In genomic region chr2:27515341-27516166, GRCm38 (mm10) we compare ENCODE assay signal across 8 mouse cellular contexts. TPM values are rescaled to one million over a fixed set of nuclear protein-coding genes. Genes with fewer than 3 reads are reported as not detected.
DNase-seq lines count a peak whose midpoint lies in the region; ATAC-seq and TF ChIP-seq lines count a peak whose summit lies in the region.

No protein-coding gene starts in this region.

- H3K27me3 ChIP-seq in hindbrain, embryonic 11.5 days (ENCODE audit: control insufficient read depth, insufficient read depth, low read length): no peaks in the 10 kb centered on the region
- H3K27me3 ChIP-seq in limb, embryonic 14.5 days (ENCODE audit: control insufficient read depth, insufficient read depth, low read length): no peaks in the 10 kb centered on the region

- ATAC-seq in hindbrain, embryonic 11.5 days (ENCODE audit: low FRiP score): peak; percentile 76
- peak; percentile 25 for ATAC-seq in limb, embryonic 14.5 days (ENCODE audit: low FRiP score, low read depth)

- H3K4me3 ChIP-seq in gastrocnemius, adult 2 months: peak overlapping the region; percentile 82
- H3K4me3 ChIP-seq in brown adipose tissue, adult 24 weeks (ENCODE audit: insufficient read depth, low read depth, low read length): peak overlapping the region; percentile 78
- H3K4me3 ChIP-seq in hindbrain, embryonic 11.5 days (ENCODE audit: low read depth, low read length): peak overlapping the region; percentile 82
- H3K4me3 ChIP-seq in limb, embryonic 14.5 days (replicated peaks; ENCODE audit: low read length): peak overlapping the region; percentile 93
- peak overlapping the region; percentile 85 for H3K4me3 ChIP-seq in olfactory bulb, adult 2 months (ENCODE audit: insufficient read depth, low read depth, low read length)

- peaks cover 7% of the 10 kb centered on the region; the same call in 1 of the 2 replicates for H3K4me1 ChIP-seq in brown adipose tissue, adult 24 weeks (ENCODE audit: control insufficient read depth, insufficient read depth, insufficient read length, low read length)
- peaks cover 9% of the 10 kb centered on the region for H3K4me1 ChIP-seq in hindbrain, embryonic 11.5 days (replicated peaks; ENCODE audit: control insufficient read depth, insufficient read depth, low read length)
- H3K4me1 ChIP-seq in limb, embryonic 14.5 days (ENCODE audit: control insufficient read depth, insufficient read depth, low read length): peaks cover 17% of the 10 kb centered on the region
- H3K4me1 ChIP-seq in olfactory bulb, adult 2 months (ENCODE audit: control insufficient read depth, insufficient read depth, low read length): peaks cover 9% of the 10 kb centered on the region; the same call in 1 of the 2 replicates

- no peaks in the 10 kb centered on the region for H3K36me3 ChIP-seq in hindbrain, embryonic 11.5 days (ENCODE audit: control insufficient read depth, insufficient read depth, low read length)
- H3K36me3 ChIP-seq in limb, embryonic 14.5 days (ENCODE audit: control insufficient read depth, insufficient read depth, low read length): peaks cover 23% of the 10 kb centered on the region

- DNase-seq in gastrocnemius, adult 2 months: no peak
- no peak for DNase-seq in gastrocnemius, postnatal 25 days
- DNase-seq in 3T3-L1 (ENCODE audit: low read depth, low spot score) (peak; percentile 19), adipocyte (ENCODE audit: low spot score) (no peak)
- peak; percentile 17 for DNase-seq in hindbrain, embryonic 11.5 days (ENCODE audit: low spot score)
- no peak for DNase-seq in limb, embryonic 14.5 days (ENCODE audit: low spot score)

- H3K4me2 ChIP-seq in hindbrain, embryonic 11.5 days (replicated peaks; ENCODE audit: low read depth, low read length): peak overlapping the region; percentile 80
- peak overlapping the region; percentile 88 for H3K4me2 ChIP-seq in limb, embryonic 14.5 days (replicated peaks; ENCODE audit: low read depth, low read length, severe bottlenecking)

- TF ChIP-seq CTCF in gastrocnemius, adult 2 months (IDR thresholded peaks at IDR 0.05): peak; percentile 33
- no peak for TF ChIP-seq CTCF in olfactory bulb, adult 2 months (IDR thresholded peaks at IDR 0.05; ENCODE audit: insufficient read depth, low read depth, low read length)

- WGBS in hindbrain, embryonic 11.5 days: under 1% methylated on average over 40 of the region's 40 CpGs
- WGBS in limb, embryonic 14.5 days: under 1% methylated on average over 36 of the region's 40 CpGs
- WGBS in olfactory bulb, adult 2 months: under 1% methylated on average over 40 of the region's 40 CpGs

- H3K9ac ChIP-seq in hindbrain, embryonic 11.5 days (ENCODE audit: low read depth, low read length): peak overlapping the region; percentile 90
- peak overlapping the region; percentile 93 for H3K9ac ChIP-seq in limb, embryonic 14.5 days (ENCODE audit: low read depth, low read length, severe bottlenecking)

- TF ChIP-seq POLR2A in limb, embryonic 14.5 days (IDR thresholded peaks at IDR 0.05; ENCODE audit: borderline replicate concordance, extremely low read depth, insufficient read depth, insufficient read length): no peak
- no peak for TF ChIP-seq POLR2A in olfactory bulb, adult 2 months (IDR thresholded peaks at IDR 0.05; ENCODE audit: insufficient read depth, low read depth, low read length)

- peak overlapping the region; percentile 92 for H3K27ac ChIP-seq in gastrocnemius, adult 2 months
- 0 out of 2 replicates have a peak overlapping the region, but pooled peaks have one; percentile 4 for H3K27ac ChIP-seq in brown adipose tissue, adult 24 weeks (replicated peaks; ENCODE audit: low read depth, low read length)
- 0 out of 2 replicates have a peak overlapping the region, but pooled peaks have one; percentile 60 for H3K27ac ChIP-seq in hindbrain, embryonic 11.5 days (ENCODE audit: low read depth, low read length)
- peak overlapping the region; percentile 90 for H3K27ac ChIP-seq in limb, embryonic 14.5 days (replicated peaks; ENCODE audit: low read depth, low read length)
- no peak overlapping the region for H3K27ac ChIP-seq in olfactory bulb, adult 2 months (ENCODE audit: insufficient read depth, low read depth, low read length)

- intact Hi-C loops in gastrocnemius, adult 2 months (cut with DNase I): loop anchor here (10.0 kb wide), 1 partner anchor 231 kb away; no protein-coding TSS in a partner anchor

- H3K9me3 ChIP-seq in hindbrain, embryonic 11.5 days (ENCODE audit: control insufficient read depth, low read length): no peaks in the 10 kb centered on the region
- H3K9me3 ChIP-seq in limb, embryonic 14.5 days (ENCODE audit: control insufficient read depth, low read length): no peaks in the 10 kb centered on the region

RNA-seq across cellular contexts. Expression of gene Wdr5, which starts 0.6 kb away (rescaled TPM):
- total RNA-seq in gastrocnemius, adult 2 months (2021): 10 to 100 TPM; 18.8 to 21.3 TPM
- total RNA-seq in gastrocnemius, postnatal 25 days (2021): 10 to 100 TPM; 15.4 to 18.3 TPM
- 10.2 and 14.6 TPM in 2 replicates for polyA plus RNA-seq in brown adipose tissue, adult 24 weeks (2012; ENCODE audit: insufficient read depth, insufficient read length, missing spikeins)
- 58.6 and 62.5 TPM in 2 replicates for polyA plus RNA-seq in hindbrain, embryonic 11.5 days (2014; fragmentation: Nextera tagmentation; extraction: Ambion mirVana)
- polyA plus RNA-seq in limb, embryonic 14.5 days (2012; rRNA removed): 64.2 and 66.0 TPM in 2 replicates
- polyA plus RNA-seq in limb, embryonic 14.5 days (2014; fragmentation: Nextera tagmentation; extraction: Ambion mirVana): 51.6 and 56.9 TPM in 2 replicates
- not detected in 2 replicates for polyA plus RNA-seq in olfactory bulb, adult 2 months (2012; ENCODE audit: insufficient read depth, insufficient read length, low replicate concordance, missing spikeins)

RNA-seq across cellular contexts. Expression of gene Brd3, which starts 8.1 kb away (rescaled TPM):
- 10 to 100 TPM; 20.8 to 32.2 TPM for total RNA-seq in gastrocnemius, adult 2 months (2021)
- 10 to 100 TPM; 20.5 to 25.1 TPM for total RNA-seq in gastrocnemius, postnatal 25 days (2021)
- 18.2 and 19.3 TPM in 2 replicates for polyA plus RNA-seq in brown adipose tissue, adult 24 weeks (2012; ENCODE audit: insufficient read depth, insufficient read length, missing spikeins)
- 160 and 161 TPM in 2 replicates for polyA plus RNA-seq in hindbrain, embryonic 11.5 days (2014; fragmentation: Nextera tagmentation; extraction: Ambion mirVana)
- polyA plus RNA-seq in limb, embryonic 14.5 days (2012; rRNA removed): 75.5 and 78.1 TPM in 2 replicates
- 155 and 177 TPM in 2 replicates for polyA plus RNA-seq in limb, embryonic 14.5 days (2014; fragmentation: Nextera tagmentation; extraction: Ambion mirVana)
- polyA plus RNA-seq in olfactory bulb, adult 2 months (2012; ENCODE audit: insufficient read depth, insufficient read length, low replicate concordance, missing spikeins): not detected in 2 replicates

Comparison
In these comparisons a context has a peak if more than half of its experiments do, and no peak if none do; other contexts are left out.
1. DNase-seq: peak in 3T3-L1 (single experiment) and hindbrain, embryonic 11.5 days (single experiment); none in gastrocnemius, adult 2 months (single experiment), gastrocnemius, postnatal 25 days (single experiment), limb, embryonic 14.5 days (single experiment) and adipocyte (single experiment).
2. Peak in every context shown above with its lines, with median percentiles within 50 percentile points of each other: H3K4me3 ChIP-seq.